Mouse (Mus musculus) heart, postnatal 0 days (tissue): ENCODE results near the gene Robo1.

Source experiments
- CTCF ChIP-seq: IDR thresholded peaks from 2 replicates; pipeline ENCODE4 v1.5.1; 2016; ENCODE audit warnings: antibody characterized with exemption, control low read depth, low read depth
- EP300 ChIP-seq: IDR thresholded peaks from 2 replicates; pipeline ENCODE4 v1.6.1; 2016; ENCODE audit warnings: antibody characterized with exemption, low read depth

DNA sequence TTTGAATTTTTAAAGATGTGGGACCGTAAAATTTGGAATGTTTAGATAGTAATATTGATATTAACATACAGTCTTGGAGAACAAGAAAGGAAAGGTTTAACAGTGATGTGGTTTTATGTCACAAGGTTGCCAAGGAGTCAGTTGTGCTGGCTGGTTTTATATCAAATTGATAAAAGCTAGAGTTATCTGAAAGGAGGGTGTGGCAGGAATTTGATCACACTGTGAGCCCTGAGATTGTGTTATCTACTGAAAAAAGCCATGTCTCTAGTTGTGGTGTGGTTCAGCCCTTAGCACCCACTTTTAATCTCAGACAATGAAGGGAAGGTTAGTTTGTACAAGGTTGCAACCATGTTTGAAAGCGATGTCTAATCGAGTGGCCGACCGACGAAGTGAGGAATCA is 764.8 kb downstream of the Robo1 start:
- TF ChIP-seq EP300 = no peak
- TF ChIP-seq CTCF = no peak
